Mouse (Mus musculus) forebrain, embryonic 14.5 days (tissue): ENCODE results near the gene Kcnn3. TPM values are rescaled to one million over a fixed set of nuclear protein-coding genes. Genes with fewer than 3 reads are reported as not detected.
A peak's percentile ranks its signal among the peaks of the same experiment; 100 is the strongest.

Experiments
- ATAC-seq: fragments of 200-750 bp; cut with Nextera tagmentation; 2 replicates; pipeline ENCODE4 v1.8.0; 2017; ENCODE audit warnings: mild to moderate bottlenecking, moderate library complexity
- DNase-seq: peaks from one replicate; pipeline ENCODE4 v3.0.0-alpha.2; 2015; ENCODE audit warnings: low spot score
- H3K27ac ChIP-seq: fragments of 300-500 bp; sonication (generic); 2 replicates; pipeline ENCODE4 v1.5.1; 2014; ENCODE audit warnings: low read depth, mild to moderate bottlenecking, control low read depth, low read length, moderate library complexity
- H3K27me3 ChIP-seq: fragments of 300-500 bp; sonication (generic); replicated peaks from 2 replicates; pipeline ENCODE4 v1.6.1; 2014; ENCODE audit warnings: low read length, control low read depth, mixed read lengths; ENCODE audit not compliant: control insufficient read depth, insufficient read depth
- H3K36me3 ChIP-seq: fragments of 300-500 bp; sonication (generic); 2 replicates; pipeline ENCODE4 v1.6.1; 2014; ENCODE audit warnings: low read length, control low read depth; ENCODE audit not compliant: control insufficient read depth, insufficient read depth
- H3K4me1 ChIP-seq: fragments of 300-500 bp; sonication (generic); 2 replicates; pipeline ENCODE4 v1.6.1; 2014; ENCODE audit warnings: antibody characterized with exemption, low read length, control low read depth; ENCODE audit not compliant: control insufficient read depth, insufficient read depth
- H3K4me2 ChIP-seq: fragments of 300-500 bp; sonication (generic); 2 replicates; pipeline ENCODE4 v1.6.1; 2014; ENCODE audit warnings: mild to moderate bottlenecking, control low read depth, low read length
- H3K4me3 ChIP-seq: fragments of 300-500 bp; sonication (generic); 2 replicates; pipeline ENCODE4 v1.5.1; 2014; ENCODE audit warnings: low read depth, low read length, control low read depth
- H3K9ac ChIP-seq: fragments of 300-500 bp; sonication (generic); 2 replicates; pipeline ENCODE4 v1.6.1; 2014; ENCODE audit warnings: mild to moderate bottlenecking, low read length, control low read depth, moderate library complexity
- H3K9me3 ChIP-seq: fragments of 300-500 bp; sonication (generic); replicated peaks from 2 replicates; pipeline ENCODE4 v1.6.1; 2016; ENCODE audit warnings: low read length, control low read depth, mixed read lengths; ENCODE audit not compliant: control insufficient read depth
- WGBS: fragments of 180-500 bp; shearing (Covaris S2); extraction: QIAGEN DNeasy Blood & Tissue Kit; methylation state at CpG from one replicate; pipeline ENCODE4 v1.1.7; 2014; 5-methylcytosine and 5-hydroxymethylcytosine counted together
- polyA plus RNA-seq: library from polyadenylated mRNA; unstranded; fragments of >200 nt; fragmentation: Nextera tagmentation; extraction: Ambion mirVana; gene quantifications from 2 replicates; pipeline ENCODE4 v1.2.1, GENCODE M21; 2014

Gene Kcnn3
- polyA plus RNA-seq, 1 experiment from 2014 or later, result 4.8 TPM

DNA sequence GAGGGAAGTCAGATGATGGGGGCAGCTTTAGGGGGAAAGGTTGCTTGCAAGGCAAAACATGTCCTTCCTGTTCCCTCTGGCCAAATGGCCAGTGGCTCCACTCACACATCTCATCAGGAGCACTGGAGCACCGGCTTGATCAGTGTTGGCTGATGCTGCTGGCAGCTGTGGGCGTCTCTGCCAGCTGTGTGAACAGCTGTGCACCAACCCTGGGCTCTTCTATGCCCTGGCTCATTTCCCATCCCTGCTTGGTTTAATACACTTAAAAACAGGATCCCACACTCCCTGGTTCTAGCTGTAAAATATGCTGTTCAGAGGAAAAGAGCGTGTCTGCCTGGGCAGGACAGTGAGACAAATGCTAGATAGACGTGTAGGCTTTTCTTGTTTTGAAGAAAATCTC, 64.3 kb downstream of the Kcnn3 start:
- DNase-seq (peak; percentile 31), ATAC-seq (no peak)
- 59% methylated on average over 4 of the region's 4 CpGs for WGBS
- Histone ChIP-seq H3K4me2 (no peak overlapping the region), H3K4me3 (no peak overlapping the region), H3K9me3 (no peaks in the 10 kb centered on the region), H3K9ac (no peak overlapping the region), H3K4me1 (peaks cover 18% of the 10 kb centered on the region; the same call in 1 of the 2 replicates), H3K27me3 (no peaks in the 10 kb centered on the region), H3K36me3 (no peaks in the 10 kb centered on the region), H3K27ac (peak overlapping the region; percentile 48)

DNA sequence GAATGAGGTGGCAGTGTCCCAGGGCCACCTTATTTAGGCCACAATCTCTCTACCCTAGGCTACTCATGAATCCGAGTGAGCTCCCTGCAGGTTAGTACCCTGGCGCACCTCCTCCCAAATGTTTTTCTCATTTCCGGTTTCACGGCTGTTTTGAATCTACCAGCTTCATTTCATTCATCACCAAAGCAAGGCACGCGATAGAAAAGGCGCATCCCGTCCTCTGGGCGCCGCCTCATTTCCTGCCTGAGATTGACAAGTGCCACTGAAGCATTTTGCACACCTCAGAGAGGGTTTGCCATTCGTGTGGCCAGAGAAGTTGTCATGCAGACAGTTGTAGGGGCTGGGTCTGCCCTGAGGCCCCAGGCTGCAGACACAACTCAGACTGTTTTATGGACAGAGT, 68.5 kb downstream of the Kcnn3 start:
- Histone ChIP-seq H3K4me1 (peaks cover 37% of the 10 kb centered on the region), H3K9me3 (no peaks in the 10 kb centered on the region), H3K4me3 (no peak overlapping the region), H3K4me2 (no peak overlapping the region), H3K27ac (no peak overlapping the region), H3K27me3 (no peaks in the 10 kb centered on the region), H3K36me3 (no peaks in the 10 kb centered on the region), H3K9ac (no peak overlapping the region)
- DNase-seq (no peak), ATAC-seq (no peak)
- WGBS, result 87% methylated on average over 11 of the region's 11 CpGs

DNA sequence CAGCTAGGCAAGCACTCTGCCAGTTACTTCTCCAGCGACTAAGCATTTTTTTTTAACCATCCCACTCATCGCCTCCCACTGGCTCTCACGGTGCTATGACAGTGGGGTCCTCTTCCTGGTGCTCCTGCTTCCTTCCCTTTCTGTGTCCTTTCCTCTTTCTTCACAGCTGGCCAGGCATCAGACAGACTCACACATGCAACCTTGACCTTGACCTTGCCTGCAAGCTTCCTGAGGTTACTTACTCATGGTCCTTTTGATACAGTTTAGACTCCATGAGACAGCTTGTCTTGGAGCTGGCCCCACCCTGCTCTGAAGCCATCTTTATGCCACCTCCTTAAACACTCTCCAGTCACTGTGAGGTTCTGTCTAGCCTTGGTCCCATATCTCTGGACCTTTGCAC, 69.4 kb downstream of the Kcnn3 start:
- peaks cover 32% of the 10 kb centered on the region for H3K4me1 ChIP-seq
- DNase-seq, result no peak
- no peak overlapping the region for H3K9ac ChIP-seq
- no peaks in the 10 kb centered on the region for H3K36me3 ChIP-seq
- no peaks in the 10 kb centered on the region for H3K9me3 ChIP-seq
- no peak overlapping the region for H3K4me2 ChIP-seq
- no peak overlapping the region for H3K4me3 ChIP-seq
- H3K27ac ChIP-seq, result no peak overlapping the region
- H3K27me3 ChIP-seq, result no peaks in the 10 kb centered on the region
- WGBS, result 81% methylated on average over 3 of the region's 3 CpGs
- ATAC-seq, result no peak

DNA sequence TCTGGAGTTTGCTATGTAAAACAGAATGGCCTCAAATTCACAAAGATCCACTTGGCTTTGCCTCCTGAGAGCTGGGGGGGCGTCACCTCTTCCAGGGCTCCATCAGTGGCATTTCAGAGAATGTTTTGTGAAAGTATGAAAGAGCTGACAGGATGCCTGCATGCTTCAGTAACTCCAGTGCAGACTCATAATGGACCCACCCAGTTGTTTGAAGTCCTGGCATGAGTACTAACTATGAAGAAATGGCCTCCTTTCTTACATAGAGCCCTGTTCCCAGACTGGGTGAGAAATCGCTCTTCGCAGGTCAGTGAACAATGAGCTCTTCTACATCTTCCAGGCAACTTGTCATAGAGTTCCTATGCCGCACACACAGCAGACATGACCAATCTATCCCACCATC, 70.4 kb downstream of the Kcnn3 start:
- no peak overlapping the region for H3K27ac ChIP-seq
- H3K9me3 ChIP-seq, result no peaks in the 10 kb centered on the region
- H3K4me3 ChIP-seq, result no peak overlapping the region
- WGBS, result 44% methylated on average over 4 of the region's 4 CpGs
- no peak for ATAC-seq
- H3K4me1 ChIP-seq, result peaks cover 23% of the 10 kb centered on the region
- peak; percentile 38 for DNase-seq
- no peak overlapping the region for H3K9ac ChIP-seq
- no peaks in the 10 kb centered on the region for H3K27me3 ChIP-seq
- no peaks in the 10 kb centered on the region for H3K36me3 ChIP-seq
- H3K4me2 ChIP-seq, result no peak overlapping the region

DNA sequence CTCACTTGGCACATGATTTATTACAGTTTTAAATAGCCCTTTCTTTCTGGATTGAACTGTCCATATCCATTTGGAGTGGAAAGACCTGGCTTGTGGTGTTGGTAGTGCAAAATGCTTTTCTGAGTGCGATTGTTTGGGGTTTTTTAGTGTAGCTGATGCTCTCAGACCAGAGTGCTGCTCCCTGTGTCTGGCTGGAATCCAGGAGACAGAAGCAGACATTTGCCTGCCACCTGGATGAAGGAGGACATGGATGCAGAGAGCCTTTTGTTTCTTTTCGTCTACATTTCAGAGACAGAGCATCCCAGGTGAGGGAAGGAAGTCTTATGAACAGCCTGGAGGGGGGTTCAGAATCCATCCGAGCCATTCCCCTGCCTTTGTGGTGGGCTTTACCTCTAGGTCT, 71.5 kb downstream of the Kcnn3 start:
- peak; percentile 31 for DNase-seq
- no peaks in the 10 kb centered on the region for H3K9me3 ChIP-seq
- H3K27me3 ChIP-seq, result no peaks in the 10 kb centered on the region
- H3K4me1 ChIP-seq, result peaks cover 23% of the 10 kb centered on the region
- H3K9ac ChIP-seq, result no peak overlapping the region
- no peak for ATAC-seq
- H3K36me3 ChIP-seq, result no peaks in the 10 kb centered on the region
- WGBS, result 39% methylated on average over 3 of the region's 3 CpGs
- peak overlapping the region; percentile 11 for H3K27ac ChIP-seq
- H3K4me3 ChIP-seq, result no peak overlapping the region
- no peak overlapping the region for H3K4me2 ChIP-seq

DNA sequence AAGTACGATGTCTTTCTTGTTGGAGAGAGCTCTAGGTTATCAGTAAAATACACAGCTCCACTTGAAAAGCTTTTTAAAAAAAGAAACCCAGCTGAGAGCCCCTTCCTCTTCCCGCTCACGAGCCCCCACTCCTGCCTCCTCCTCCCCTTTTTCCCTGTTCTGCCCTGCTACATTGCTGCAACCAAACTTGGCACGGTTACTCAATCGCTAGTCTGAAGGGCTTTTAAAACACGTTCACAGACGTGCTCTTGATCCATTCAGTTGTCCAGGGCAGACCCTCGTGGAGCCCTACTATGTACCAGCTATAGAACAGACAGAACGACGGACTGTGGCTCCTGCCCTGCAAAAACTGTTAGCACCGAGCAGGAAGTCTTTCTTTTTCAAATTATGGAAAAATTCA, 72.8 kb downstream of the Kcnn3 start:
- no peak overlapping the region for H3K4me3 ChIP-seq
- no peaks in the 10 kb centered on the region for H3K9me3 ChIP-seq
- H3K4me2 ChIP-seq, result no peak overlapping the region
- H3K27ac ChIP-seq, result no peak overlapping the region
- no peaks in the 10 kb centered on the region for H3K36me3 ChIP-seq
- H3K27me3 ChIP-seq, result no peaks in the 10 kb centered on the region
- no peak overlapping the region for H3K9ac ChIP-seq
- DNase-seq (peak; percentile 37), ATAC-seq (no peak)
- peaks cover 19% of the 10 kb centered on the region for H3K4me1 ChIP-seq
- WGBS, result 41% methylated on average over 11 of the region's 11 CpGs

DNA sequence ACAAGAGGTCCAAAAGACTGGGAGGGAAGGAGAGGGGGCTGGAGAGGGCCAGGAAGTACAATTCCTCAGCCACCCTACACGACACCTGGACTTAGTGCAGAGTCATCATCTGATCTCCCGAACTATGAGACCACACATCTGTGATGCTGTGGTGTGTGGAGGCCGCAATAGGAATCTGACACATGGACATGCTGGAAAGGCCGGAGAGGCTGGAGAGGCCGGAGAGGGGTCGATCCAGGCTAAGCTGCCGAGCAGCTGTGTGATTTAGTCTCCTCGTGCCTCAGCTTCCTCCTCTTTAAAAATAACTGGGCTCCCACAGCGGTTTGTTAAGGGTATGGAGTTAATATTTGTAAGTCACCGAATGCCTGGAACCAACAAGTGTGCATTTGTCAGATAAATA, 73.6 kb downstream of the Kcnn3 start:
- no peak for DNase-seq
- WGBS, result 83% methylated on average over 10 of the region's 10 CpGs
- no peaks in the 10 kb centered on the region for H3K27me3 ChIP-seq
- no peak overlapping the region for H3K4me2 ChIP-seq
- ATAC-seq, result no peak
- H3K4me3 ChIP-seq, result no peak overlapping the region
- no peak overlapping the region for H3K9ac ChIP-seq
- no peak overlapping the region for H3K27ac ChIP-seq
- no peaks in the 10 kb centered on the region for H3K9me3 ChIP-seq
- H3K4me1 ChIP-seq, result peaks cover 19% of the 10 kb centered on the region
- H3K36me3 ChIP-seq, result no peaks in the 10 kb centered on the region

DNA sequence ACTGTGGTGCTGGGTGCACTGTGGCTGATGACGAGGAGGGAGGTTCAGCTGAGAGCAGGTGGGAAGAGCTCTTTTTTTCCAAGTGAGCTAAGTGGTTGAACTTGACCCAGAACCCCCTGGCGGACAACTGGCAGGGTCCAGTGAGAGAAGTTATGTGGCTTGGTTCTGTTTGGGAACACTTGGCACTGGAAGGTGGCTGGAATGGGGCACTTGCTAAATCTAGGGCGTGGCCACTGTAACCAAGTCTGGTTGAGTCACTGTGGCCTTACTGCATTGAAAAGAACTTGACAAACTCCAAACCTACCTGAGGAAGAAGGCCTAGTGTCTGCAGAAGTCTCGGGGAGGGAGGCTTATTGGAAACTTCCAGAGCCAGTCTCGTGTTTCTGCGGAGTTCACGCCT, 78.4 kb downstream of the Kcnn3 start:
- no peaks in the 10 kb centered on the region for H3K36me3 ChIP-seq
- H3K27me3 ChIP-seq, result no peaks in the 10 kb centered on the region
- H3K9me3 ChIP-seq, result peaks cover 3% of the 10 kb centered on the region; the same call in 1 of the 2 replicates
- ATAC-seq, result no peak
- no peak for DNase-seq
- no peak overlapping the region for H3K4me2 ChIP-seq
- H3K27ac ChIP-seq, result no peak overlapping the region
- no peak overlapping the region for H3K4me3 ChIP-seq
- H3K4me1 ChIP-seq, result no peaks in the 10 kb centered on the region
- no peak overlapping the region for H3K9ac ChIP-seq
- WGBS, result 89% methylated on average over 7 of the region's 7 CpGs

DNA sequence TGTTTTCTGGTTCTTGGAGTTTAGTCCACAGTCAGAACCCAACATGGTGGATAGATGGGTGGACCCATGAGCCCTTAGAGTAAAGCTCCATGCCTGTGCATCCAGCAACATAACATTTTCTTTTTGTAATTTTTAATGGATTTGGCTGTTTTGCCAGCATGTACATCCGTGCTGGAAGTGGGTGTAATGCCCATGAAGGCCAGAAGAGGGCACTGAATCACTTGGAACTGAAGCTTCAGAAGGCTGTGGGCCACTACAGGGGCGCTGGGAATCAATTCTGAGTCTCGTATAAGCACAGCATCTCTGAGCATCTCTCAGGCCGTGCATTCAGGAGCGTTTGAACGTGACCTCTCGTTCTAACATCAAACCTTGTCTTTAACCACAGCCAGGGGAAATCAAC, 79.0 kb downstream of the Kcnn3 start:
- H3K4me1 ChIP-seq, result no peaks in the 10 kb centered on the region
- H3K9ac ChIP-seq, result no peak overlapping the region
- no peak overlapping the region for H3K4me2 ChIP-seq
- no peaks in the 10 kb centered on the region for H3K27me3 ChIP-seq
- no peaks in the 10 kb centered on the region for H3K36me3 ChIP-seq
- ATAC-seq (no peak), DNase-seq (no peak)
- H3K4me3 ChIP-seq, result no peak overlapping the region
- peaks cover 3% of the 10 kb centered on the region; the same call in 1 of the 2 replicates for H3K9me3 ChIP-seq
- WGBS, result 92% methylated on average over 7 of the region's 7 CpGs
- H3K27ac ChIP-seq, result no peak overlapping the region
